18 mouse cellular contexts compared by ENCODE assay signal in genomic region chr9:122389287-122389920, GRCm38 (mm10).
"Had no signal": no experiment of that assay in that cellular context is flagged by ENCODE, and none has a peak within 500 bp of the region (broad histone marks: within the 10 kb centered on the region; RNA-seq: fewer than 3 reads in every experiment).

No protein-coding gene starts in this region.

- ATAC-seq: midbrain, embryonic 16.5 days had no signal

- DNase-seq: lung, embryonic 14.5 days; lung, postnatal 10 days; lung, postnatal 4 days; midbrain, embryonic 14.5 days; retina, postnatal 1 day; right cerebral cortex, adult 18-20 months; right cerebral cortex, postnatal 25 days; right cerebral cortex, postnatal 4 days; spleen, adult 18-20 months; thymus, adult 18-20 months; thymus, postnatal 14 days; thymus, postnatal 36 days had no signal

- H3K4me3 ChIP-seq: midbrain, embryonic 10.5 days; midbrain, embryonic 12.5 days; myocyte; neural tube, embryonic 13.5 days; neural tube, embryonic 15.5 days had no signal

- H3K4me2 ChIP-seq: lung, embryonic 14.5 days; midbrain, embryonic 12.5 days; neural tube, embryonic 13.5 days; neural tube, embryonic 15.5 days had no signal

- H3K9me3 ChIP-seq: midbrain, embryonic 10.5 days; midbrain, embryonic 12.5 days; neural tube, embryonic 13.5 days; neural tube, embryonic 15.5 days had no signal

- H3K27ac ChIP-seq: midbrain, embryonic 10.5 days; midbrain, embryonic 12.5 days; neural tube, embryonic 13.5 days; neural tube, embryonic 15.5 days had no signal

- H3K9ac ChIP-seq: lung, embryonic 14.5 days; midbrain, embryonic 12.5 days; neural tube, embryonic 13.5 days; neural tube, embryonic 15.5 days had no signal

- H3K36me3 ChIP-seq: midbrain, embryonic 10.5 days; midbrain, embryonic 12.5 days; neural tube, embryonic 13.5 days; neural tube, embryonic 15.5 days had no signal

- H3K27me3 ChIP-seq: midbrain, embryonic 12.5 days; neural tube, embryonic 15.5 days had no signal

- H3K4me1 ChIP-seq: midbrain, embryonic 10.5 days; midbrain, embryonic 12.5 days; neural tube, embryonic 13.5 days; neural tube, embryonic 15.5 days had no signal
